Mouse (Mus musculus) granulocyte monocyte progenitor cell, adult 5-6 weeks (primary cell): ENCODE measurements around the gene Sobp. TPM values are rescaled to one million over a fixed set of nuclear protein-coding genes. Genes with fewer than 3 reads are reported as not detected.

Experiments
- ATAC-seq: replicated peaks from 2 replicates; pipeline ENCODE4 v1.8.0; 2016; ENCODE audit warnings: mild to moderate bottlenecking, moderate TSS enrichment, inconsistent platforms; ENCODE audit not compliant: poor library complexity, severe bottlenecking
- total RNA-seq, 2 experiments: library from RNA; stranded (forward) in 1 of 2; stranded (reverse) in 1 of 2; fragments of 200-712, 200-1000 nt in 1 of 2; fragments of >200 nt in 1 of 2; fragmentation: Nextera tagmentation in 1 of 2; gene quantifications; 2 replicates each; pipeline ENCODE4 v1.2.3; 2014 to 2017

Sobp gene
- total RNA-seq, 2 experiments from 2014 or later: not detected

- no peak for ATAC-seq
Observed at GRCm38 (mm10) chr10:43042591-43043327, 131.6 kb downstream of the Sobp start.

DNA sequence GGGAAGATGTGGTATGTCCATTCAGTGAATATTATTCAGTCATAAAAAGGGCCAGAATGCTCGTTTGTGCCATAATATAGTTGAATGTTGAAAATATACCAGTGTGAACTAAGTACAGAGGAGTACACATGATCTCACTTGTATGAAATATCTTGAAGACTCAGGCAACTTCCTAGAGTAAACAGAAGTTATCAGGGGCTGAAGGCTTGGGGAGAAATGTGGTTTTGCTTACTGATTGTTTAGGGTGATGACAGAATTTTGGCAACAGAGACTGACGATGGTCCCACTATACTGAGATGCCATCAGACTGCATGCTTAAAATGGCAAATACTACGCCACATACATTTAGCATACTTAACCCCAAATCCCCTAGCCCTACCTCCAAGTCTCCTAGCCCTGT lies 132.5 kb downstream of the Sobp start:
- ATAC-seq: no peak

- ATAC-seq: no peak
Observed at GRCm38 (mm10) chr10:43037455-43037793, 136.9 kb downstream of the Sobp start.

DNA sequence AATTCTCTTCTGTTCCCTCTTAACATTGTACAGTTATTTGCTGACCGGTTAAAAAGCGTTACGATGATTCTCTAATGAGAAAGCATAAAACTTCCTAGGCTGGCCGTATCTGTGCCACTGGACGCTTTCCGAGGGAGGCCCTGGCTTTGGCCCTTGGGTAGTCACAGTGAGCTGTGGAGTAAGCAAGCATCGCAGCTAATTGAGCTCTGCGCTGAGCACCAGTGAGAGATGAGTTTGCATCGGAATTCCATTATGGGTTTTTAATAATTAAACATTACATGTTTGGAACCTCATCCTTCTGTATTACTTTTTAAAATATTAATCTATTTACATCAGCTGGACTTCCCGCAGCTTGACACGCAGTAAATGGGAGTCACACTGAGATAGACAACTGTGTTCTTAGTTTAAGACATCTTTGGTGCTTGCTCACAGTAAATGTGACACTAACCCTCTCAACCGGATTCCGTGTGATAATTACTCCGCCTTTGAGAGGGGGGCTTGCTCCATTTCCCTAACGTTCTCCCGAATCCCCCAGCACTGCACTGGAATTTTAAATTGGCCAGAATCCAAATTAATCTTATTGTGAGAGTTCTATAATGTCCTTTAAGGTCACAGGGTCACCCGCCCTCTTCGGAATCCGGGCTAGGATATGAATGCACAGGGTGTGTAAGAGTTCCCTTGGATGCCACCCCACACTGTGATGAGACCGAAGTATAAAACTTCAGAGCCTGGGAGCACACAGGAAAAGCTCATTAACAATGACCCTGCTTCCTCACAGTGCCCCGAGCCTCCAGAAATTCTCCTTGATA lies 137.5 kb downstream of the Sobp start:
- ATAC-seq: no peak

DNA sequence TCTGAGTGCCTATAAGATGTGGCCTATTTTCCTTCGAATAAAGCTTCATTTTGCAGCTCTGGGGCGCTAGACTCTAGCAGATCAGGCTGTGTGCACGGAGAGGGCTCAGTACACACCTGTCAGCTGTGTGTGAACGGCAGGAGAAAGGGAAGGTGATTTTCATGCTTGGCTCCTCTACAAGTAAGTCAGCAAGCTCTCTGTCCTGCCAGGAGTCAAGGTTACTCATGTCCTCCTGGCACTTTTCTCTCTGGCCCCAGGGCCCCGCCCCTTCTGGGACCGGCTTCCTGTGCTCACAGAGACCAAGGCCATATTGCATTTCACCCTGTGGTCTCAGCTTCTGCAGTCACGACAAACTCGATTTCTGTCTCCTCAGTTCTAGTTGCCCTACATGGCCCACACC lies 138.8 kb downstream of the Sobp start:
- no peak for ATAC-seq

- peak; percentile 97 for ATAC-seq
Observed at GRCm38 (mm10) chr10:43034811-43035210, 139.5 kb downstream of the Sobp start.

DNA sequence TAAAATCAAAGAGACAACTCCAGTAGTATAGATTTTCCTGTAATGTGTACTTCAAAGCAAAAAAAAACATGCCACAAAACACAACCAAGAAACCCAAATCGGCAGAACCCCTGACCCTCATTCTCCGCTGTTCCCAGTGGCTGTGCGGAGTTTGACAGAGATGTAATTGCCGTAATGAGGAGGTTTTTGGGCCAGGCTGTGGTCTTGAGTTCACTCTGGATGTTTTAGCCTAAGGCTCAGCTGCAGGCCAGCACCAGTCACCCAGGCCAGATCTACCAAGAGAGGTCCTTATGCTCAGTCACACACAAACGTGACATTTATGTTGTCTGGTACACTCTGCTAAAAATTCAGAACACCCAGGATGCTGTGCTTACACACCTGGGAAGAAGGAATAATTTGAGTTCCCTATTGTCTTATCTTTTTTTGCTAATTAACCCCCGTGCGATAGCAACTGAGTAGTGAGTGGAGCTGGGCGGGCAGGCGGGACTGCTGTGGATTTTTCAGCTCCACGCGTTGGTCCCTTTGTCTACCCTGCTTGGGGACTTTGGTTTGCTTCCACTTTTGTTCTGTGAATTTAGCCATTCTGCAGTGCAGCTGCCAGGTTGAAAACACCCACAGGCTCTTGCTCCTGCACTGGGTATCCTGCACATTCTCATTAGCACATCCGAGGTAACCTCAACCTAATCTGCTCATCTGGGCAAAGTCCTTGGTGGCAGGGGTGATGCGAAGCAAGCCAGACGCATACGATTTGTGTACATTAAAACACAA lies 140.7 kb downstream of the Sobp start:
- no peak for ATAC-seq

- no peak for ATAC-seq
Observed at GRCm38 (mm10) chr10:43027006-43027405, 147.3 kb downstream of the Sobp start.

- ATAC-seq: no peak
Observed at GRCm38 (mm10) chr10:43023454-43024194, 150.7 kb downstream of the Sobp start.

DNA sequence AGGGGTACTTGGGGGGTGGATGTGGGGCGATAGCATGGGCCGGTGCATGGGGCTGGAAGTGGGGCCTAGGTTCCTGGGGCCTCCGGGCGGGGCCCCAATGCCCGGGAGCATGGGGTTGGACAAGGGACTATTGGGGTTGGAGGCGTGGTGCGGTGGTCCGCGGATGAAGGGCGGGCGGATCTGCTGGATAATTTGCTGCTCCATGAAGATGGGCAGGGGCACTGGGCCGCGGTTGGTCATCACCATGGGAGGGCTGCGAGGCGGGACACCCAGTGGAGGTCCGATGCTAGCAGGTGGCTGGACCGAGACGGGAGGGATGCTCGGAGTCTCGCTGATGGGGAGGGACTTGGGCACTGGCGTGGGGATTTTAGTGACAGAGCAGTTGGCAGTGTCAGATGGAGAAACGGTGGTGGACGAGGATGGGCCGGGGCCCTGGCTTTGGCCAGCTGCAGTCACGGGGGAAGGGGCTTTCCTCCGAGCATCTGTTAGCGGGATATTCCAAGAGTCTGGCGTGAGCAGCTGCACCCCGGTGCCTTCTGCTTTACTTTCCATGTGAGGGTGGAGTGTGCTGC lies 152.1 kb downstream of the Sobp start:
- ATAC-seq: no peak

- peak; percentile 33 for ATAC-seq
Observed at GRCm38 (mm10) chr10:43021512-43022116, 152.7 kb downstream of the Sobp start.

DNA sequence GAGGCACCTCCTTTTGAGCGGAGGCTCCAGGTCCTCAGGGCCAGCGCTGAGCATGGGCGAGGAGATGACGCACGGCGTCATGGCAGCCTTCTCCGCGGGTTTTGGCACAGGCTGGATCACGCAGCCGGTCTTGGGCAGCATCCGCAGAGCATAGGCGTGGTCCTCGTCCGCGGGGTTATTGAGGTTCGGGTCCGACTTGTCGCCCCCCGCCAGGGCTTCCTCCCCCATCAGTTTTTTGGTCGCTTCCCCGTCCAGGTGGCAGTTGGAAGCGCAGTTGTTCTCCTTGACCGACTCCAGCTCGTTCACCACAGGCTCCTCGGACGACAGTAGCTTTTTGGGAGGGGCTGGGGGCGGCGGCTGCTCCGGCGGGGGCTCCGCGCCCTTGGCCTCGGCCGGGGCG lies 153.3 kb downstream of the Sobp start:
- peak; percentile 27; the same call in 1 of the 2 replicates for ATAC-seq

DNA sequence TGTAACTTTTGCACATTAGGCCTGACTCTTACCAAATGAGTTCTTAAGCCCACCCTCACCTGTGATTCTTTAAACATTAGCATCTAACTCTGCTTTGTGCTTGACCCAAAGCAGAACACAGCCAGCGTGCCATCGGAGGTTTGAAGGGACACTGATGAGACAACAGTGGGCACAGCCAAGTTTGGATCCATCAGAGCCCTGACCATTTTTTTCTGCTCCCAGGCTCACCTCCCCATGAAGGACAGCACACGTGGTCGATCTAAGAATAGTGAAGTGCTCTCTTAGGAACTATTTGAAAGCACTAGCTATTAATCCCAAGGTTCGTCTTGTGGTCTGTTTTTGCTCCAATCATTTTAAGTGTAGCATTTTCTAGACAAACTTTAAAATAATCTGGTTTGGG lies 159.5 kb downstream of the Sobp start:
- ATAC-seq: no peak

DNA sequence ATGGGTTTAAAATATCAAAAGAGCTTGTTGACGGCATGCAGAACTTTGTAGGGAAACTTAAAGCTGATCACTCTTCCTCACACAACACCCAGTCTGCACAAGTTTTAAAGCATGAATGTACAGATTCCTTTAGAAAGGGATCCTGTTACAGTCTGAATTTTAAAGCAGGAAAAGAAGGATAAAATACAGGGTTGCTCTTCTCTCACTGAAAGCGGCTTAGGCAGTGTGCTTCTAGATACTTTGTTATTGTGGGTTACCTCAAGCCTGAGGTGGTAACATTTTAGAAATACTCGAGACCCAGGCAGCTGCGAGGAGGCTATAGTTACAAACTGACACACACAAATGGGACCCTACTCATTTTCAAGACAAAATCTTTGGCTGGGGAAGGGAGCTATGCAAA lies 160.0 kb downstream of the Sobp start:
- ATAC-seq: no peak

DNA sequence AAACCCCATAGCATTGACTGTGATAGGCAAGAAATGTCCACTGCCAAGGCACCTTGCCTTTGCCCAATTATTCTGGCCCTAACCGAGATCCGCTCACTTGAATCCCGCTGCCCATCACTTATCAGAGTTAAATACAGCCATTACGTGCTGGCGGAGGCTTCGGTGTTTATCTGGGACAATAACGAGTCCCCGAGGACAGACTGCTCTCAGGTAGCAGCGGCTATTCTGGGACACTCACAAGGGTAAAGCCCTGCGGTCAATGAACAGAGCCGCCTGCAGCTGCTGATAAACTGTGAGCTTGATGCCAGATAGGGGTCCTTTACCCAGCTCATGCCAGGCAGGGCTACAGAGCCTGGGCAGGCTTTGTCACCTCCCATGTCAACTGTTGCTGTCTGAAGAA lies 166.2 kb downstream of the Sobp start:
- ATAC-seq: no peak

- ATAC-seq: no peak
Observed at GRCm38 (mm10) chr10:43006534-43006933, 167.8 kb downstream of the Sobp start.

DNA sequence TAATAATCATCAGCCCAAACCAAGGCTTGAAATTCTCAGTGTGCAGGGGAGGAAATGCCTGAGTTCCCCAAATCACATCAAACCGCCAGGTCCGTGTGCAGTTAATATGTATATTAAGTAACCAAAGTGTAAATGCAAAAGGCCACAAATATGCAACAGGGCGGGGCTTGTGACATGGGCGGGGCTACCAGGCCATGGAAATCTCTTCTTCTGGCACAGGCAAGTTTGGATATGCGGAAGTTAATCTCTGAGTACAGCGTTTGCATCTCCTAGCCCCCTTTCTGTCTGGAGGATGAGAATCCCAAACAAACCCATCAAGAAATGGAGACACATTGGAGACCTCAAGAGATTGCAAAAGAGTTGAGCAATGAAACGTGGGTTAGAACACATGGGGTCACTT lies 168.7 kb downstream of the Sobp start:
- peak; percentile 22; the same call in 1 of the 2 replicates for ATAC-seq

DNA sequence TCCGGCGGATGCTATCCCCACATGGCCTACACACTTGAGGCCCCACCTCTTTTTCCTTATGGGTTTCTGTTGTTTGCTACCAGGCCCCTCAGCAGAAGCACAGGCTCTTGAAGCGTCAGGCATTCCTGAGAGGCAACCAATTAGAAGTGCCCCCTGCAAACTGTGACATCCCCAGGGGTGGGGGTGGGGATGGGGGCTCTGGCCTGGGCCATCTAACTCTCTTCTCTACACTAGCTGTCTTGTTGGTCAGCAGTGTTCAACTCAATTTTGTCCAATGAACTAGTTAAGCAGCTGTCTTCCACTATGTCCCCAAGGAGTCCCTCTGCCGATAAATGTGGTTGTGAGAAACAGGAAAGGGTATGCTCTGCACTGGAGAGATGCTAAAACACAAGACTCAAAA lies 169.3 kb downstream of the Sobp start:
- no peak for ATAC-seq

- no peak for ATAC-seq
Observed at GRCm38 (mm10) chr10:43004174-43004734, 170.1 kb downstream of the Sobp start.

GRCm38 (mm10) chr10:43003466-43003757 lies 170.9 kb downstream of the Sobp start:
- ATAC-seq: no peak
